Mouse (Mus musculus) v-Abl transformed pro-B cells (cell line): ENCODE measurements around the gene Wasf2.
"Not testable (repeated sequence)": the region's sequence is repeated elsewhere in the genome, so short reads cannot be mapped to it uniquely, and the experiment has no call there.

ENCODE experiments used
- in situ Hi-C, 2 experiments: fragments of 400-800 bp; cut with MboI; formaldehyde crosslinking; loops; one replicate each; pipeline ENCODE4 v1.15.1; 2025; ENCODE audit not compliant: unreplicated experiment in 2 of 2

The Wasf2 gene

DNA sequence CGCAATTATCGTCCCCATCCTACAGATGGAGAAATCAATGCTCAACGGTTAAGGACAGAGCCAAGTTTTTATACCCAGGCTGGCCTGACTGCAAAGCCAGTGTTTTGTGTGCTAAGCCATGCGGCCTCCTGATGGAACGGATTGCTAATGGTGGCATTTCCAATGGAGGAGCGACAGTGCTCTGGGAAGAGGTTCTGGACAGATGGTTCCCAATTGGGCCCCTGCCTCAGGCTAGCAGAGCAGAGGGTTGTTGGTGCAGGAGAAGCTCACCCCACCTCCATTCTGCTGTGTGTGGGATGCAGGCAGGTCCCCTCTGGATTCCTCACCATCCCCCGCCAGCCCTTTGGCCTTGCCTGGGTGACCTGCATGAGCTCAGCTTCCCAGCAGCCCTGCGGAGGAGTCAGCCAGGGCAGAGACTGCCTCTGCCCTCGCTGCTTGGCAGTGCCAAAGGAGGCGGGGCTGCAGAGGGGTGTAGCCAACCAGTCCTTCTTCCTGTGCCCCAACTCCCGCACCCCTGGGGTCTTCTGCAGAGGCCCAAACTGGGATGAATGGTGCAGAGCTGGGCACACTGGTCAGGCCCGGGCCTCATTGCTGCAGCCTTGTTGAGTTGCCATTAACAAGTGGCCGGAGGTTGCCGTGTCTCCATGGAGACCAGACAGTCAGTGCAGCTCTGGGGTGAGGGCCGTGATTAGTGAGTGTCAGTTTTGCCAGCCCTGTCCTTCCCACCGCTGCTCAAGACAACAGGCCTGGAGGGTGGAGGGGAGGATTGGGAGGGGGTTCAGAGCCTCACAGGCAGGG, 35.2 kb upstream of the Wasf2 start:
- in situ Hi-C loops, result loop anchor here (5.0 kb wide), 3 partner anchors 32 to 82 kb away; no protein-coding TSS in a partner anchor

DNA sequence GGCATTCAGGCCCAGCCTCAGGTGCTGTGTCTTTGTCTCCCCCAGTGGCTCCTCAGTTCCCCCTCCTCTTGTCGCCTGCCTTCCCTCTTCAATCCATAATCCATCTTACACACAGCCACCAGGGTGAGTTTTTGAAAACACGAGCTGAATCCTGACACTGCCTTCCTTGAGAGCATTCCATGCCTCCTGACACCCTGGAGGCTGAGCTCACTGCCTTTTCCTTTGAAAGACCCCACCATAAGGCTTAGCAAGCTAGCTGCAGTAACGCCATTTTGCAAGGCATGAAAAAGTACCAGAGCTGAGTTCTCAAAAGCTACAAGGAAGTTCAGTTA, 34.6 kb upstream of the Wasf2 start:
- in situ Hi-C loops, result not testable (repeated sequence)

DNA sequence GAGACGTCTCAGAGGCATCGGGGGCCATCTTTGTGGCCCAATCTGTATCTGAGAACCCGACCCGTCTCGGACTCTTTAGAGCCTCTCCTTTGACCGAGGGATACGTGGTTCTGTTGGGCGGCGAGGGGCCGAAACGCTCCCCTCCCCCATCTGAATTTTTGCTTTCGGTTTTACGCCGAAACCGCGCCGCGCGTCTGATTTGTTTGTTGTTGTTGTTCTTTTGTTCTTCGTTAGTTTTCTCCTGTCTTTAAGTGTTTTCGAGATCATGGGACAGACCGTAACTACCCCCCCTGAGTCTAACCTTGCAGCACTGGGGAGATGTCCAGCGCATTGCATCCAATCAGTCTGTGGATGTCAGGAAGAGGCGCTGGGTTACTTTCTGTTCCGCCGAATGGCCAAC, 33.6 kb upstream of the Wasf2 start:
- in situ Hi-C loops, result not testable (repeated sequence)

GRCm38 (mm10) chr4:133101751-133102150, 28.6 kb upstream of the Wasf2 start:
- in situ Hi-C loops, result no loop called here

GRCm38 (mm10) chr4:133103525-133104193, 26.6 kb upstream of the Wasf2 start:
- in situ Hi-C loops, result no loop called here

DNA sequence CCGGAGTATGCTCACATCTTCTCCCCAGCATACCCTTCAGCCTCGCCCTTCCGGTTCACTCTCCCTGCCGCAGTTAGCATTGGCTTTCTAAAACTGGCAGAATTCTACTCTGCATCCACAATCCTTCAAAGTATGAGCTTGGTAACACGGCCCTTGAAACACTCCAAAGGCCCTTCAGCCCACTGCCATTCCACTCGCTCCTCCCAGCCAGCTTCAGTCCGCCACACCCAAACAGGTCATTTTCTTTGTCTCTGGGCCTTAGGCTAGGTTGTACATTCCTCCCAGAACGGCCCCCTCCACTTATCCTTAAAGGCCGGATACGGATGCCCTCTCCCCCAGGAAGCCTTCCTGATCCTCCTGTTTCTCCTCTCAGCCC, 26.1 kb upstream of the Wasf2 start:
- in situ Hi-C loops, result no loop called here

DNA sequence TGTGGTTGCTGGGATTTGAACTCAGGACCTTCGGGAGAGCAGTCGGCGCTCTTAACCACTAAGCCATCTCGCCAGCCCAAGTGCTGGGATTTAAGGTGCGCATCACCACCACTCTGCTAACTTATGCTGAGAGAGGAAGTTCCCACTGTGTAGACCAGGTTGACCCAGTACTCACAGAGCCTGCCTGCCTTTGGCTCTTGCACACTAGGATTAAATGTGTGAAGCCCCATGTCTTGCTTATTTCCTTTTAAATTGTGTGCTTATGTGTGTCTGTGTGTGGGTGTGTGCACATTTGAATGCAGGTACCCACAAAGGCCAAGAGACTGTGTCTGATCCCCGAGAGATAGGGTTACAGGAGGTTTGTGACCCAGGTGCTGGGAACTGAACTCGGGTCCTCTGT, 23.6 kb upstream of the Wasf2 start:
- in situ Hi-C loops, result loop anchor here in 1 of 2 experiments (5.0 kb wide), 1 partner anchor 34 kb away; no protein-coding TSS in a partner anchor

DNA sequence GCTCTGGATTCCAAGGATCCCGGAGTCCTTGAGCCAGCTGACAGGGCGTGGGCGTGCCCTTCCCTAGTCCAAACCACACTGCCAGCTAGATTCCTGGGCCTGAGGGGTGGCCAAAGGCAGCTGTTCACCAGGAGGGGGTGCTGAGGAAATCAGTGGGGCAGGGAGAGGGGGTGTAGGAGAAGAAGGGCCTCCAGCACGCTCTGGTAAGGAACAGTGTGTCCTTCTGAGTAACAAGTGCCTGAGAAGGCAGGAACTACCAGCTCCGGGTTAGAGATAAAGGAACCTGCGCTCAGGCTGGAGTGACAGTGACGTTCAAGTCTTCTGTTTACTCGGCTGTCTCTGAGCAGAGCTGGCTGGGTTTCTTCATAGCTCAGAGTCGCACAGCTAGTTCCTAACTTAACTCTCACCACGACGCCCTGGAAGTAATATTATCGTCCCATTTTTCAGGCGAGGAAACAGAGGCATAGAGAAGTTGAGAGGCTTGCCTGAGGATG, 22.5 kb upstream of the Wasf2 start:
- in situ Hi-C loops, result loop anchor here in 1 of 2 experiments (5.0 kb wide), 1 partner anchor 36 kb away; no protein-coding TSS in a partner anchor

GRCm38 (mm10) chr4:133108481-133109334, 21.6 kb upstream of the Wasf2 start:
- in situ Hi-C loops, result loop anchor here in 1 of 2 experiments (5.0 kb wide), 1 partner anchor 36 kb away; no protein-coding TSS in a partner anchor

DNA sequence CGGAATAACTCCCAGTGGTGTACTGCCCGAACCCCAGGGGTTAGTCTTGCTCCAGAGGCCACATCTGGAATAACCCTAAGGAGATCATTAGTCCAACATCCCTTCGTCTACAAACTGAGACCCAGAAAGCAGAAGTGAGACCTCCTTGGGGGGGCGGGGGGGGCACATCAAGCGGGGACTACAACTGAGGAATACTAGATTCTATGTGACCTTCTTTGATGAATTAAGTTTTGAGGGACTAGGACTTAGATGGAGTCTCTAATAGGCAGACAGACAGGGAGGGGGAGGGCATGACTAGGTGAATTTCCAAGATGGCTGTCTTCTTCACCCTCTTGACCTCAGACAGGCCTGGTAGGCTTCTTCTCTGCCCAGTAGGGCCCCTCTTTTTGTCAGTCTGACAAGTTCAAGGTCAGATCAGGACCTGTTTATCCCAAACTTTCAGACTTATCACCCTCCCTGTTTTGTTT, 20.9 kb upstream of the Wasf2 start:
- in situ Hi-C loops, result loop anchor here in 1 of 2 experiments (5.0 kb wide), 1 partner anchor 37 kb away; no protein-coding TSS in a partner anchor

DNA sequence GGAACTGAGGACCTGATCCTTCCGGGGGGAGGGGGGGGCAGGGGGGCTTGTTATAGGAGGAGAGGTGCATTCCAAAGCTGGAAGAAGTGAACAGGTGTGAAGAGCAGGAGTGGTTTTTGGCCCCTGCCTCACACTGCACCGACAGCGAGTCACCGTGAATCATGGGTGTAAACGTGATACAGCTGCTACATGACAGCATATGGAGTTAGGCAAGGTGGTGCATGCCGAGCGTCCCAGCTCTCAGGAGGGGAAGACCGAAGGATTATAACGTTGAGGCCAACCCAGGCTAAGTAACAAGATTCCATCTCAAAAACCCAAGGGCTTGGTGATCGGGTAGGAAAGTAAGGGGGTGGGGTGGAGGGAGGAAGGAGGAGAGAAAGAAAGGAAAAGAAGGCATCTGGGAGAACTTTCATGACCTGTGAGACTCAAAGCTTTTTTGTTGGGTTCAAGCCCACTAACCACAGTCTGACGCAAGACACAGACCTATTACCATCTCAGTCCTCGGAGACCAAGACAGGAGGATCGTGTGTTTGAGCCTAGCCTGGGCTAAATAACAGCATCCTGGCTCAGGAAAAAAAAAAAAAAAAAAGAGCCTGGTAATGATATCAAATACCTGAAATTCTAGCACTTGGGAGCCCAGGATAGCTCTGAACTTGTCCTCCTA, 18.0 kb upstream of the Wasf2 start:
- in situ Hi-C loops, result no loop called here

DNA sequence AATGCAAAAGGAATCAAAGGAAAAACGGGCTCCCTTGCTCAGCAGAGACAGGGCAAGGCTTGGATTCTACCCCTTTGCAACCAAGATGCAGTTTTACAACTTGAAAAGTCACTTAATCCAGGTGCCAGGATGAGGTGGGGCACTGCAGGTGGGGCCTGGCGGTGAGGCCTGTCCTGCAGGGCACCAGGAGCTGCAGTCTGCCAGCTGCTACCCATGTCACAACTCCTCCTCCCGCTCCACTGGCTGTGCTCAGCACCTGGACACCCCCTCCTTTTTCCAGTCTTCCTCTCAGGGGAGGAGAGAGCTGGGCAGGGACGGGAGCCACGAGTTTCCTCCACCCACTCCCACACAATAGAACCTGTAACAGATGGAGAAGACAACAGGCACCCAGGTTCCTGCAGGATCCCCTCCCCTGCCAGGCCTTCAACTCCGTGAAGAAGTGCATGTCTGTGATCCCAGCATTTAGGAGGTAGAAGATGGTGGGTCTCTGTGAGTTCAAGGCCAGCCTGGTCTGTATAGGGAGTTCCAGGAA, 16.9 kb upstream of the Wasf2 start:
- in situ Hi-C loops, result no loop called here

DNA sequence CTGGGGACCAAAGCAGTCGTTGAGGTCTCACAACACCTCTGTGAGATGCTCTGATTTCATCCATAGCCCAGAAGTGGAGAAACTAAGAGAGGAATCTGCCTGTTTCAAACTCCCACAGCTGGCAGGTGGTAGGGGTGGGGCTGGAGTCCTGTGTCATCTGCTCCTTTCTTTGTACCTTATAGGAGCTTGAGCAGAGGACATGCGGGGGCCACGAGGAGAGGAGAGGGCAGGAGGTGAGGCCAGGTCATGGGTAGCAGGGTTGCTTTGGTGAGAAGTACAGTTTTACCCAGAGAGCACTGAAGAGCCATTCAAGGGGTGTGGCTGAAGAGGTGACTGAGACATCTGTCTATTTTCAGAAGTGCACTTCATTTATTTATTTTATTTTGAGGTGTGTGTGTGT, 15.5 kb upstream of the Wasf2 start:
- in situ Hi-C loops, result no loop called here

DNA sequence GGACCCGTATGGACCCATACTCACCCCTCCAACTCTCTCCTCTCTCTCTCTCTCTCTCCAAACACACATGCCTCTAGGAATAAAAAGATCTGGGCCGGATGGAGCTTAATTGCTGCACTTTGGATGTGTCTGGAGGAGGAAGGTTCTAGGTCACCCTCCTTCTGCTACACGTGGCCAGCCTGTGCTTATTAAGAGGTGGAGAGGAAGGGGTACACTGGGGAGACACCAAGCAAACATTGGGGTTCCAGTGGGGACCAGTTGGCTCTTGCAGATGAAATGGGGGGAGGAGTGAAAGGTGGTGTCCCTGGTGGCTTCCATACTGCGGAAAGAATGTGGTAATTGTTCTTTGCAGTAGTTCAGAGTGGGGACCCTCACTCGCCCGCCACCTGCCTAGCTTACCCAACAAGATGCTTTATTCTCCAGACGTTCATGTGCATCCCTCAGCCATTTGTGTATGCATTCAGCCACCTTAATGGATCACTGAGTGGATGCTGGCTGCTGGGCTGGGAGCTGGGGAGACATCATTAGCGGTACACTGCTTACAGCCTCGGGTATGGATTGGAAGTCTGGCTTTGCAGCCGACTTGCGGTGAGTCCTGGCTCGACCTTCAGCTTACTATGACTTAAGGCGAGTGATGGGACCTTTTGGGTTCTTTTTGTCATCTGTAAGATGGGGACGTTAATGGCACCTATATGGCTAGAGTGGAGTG, 14.4 kb upstream of the Wasf2 start:
- in situ Hi-C loops, result no loop called here

- in situ Hi-C loops, result no loop called here
Measured at GRCm38 (mm10) chr4:133116756-133117470, 13.4 kb upstream of the Wasf2 start.

GRCm38 (mm10) chr4:133117556-133118411, 12.5 kb upstream of the Wasf2 start:
- in situ Hi-C loops, result no loop called here

DNA sequence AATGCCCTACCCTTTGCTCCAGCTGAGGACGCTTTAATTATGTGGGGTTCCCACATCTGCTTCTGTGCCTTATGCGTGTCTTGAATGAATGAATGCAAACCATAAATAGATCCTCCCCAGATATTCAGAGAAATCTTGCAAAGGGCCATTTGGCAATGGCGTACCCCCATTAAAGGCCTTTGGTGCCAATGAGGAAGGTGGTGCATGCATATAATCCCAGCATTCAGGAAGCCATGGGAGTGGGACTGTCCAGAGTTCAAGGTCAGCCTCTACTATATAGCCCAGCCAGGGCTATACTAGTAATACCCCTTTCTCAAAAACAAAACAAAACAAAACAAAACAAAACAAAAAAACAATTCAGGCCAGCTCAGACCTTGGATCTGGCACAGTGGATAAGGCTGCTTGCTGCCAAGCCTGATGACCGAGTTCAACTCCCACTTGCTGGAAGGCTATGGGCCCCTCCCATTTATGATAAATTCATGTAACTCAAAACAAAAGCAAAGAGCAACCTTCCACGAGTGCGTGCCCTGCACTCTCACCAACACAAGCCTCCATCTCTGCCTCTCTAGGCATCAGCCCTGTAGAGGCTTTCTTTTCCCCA, 11.4 kb upstream of the Wasf2 start:
- in situ Hi-C loops, result no loop called here
